Mouse (Mus musculus) regulatory T cell (primary cell): Measurements from ENCODE around the gene Sec24b.

ENCODE experiments used
- in situ Hi-C: fragments of 300-600 bp; cut with MboI, MseI; formaldehyde crosslinking; loops from one replicate; pipeline ENCODE4 v1.15.1; 2025; ENCODE audit warnings: high pct_unique_total_duplicates

The Sec24b gene

GRCm38 (mm10) chr3:129981756-129982155, 79.6 kb downstream of the Sec24b start:
- in situ Hi-C loops: no loop called here

DNA sequence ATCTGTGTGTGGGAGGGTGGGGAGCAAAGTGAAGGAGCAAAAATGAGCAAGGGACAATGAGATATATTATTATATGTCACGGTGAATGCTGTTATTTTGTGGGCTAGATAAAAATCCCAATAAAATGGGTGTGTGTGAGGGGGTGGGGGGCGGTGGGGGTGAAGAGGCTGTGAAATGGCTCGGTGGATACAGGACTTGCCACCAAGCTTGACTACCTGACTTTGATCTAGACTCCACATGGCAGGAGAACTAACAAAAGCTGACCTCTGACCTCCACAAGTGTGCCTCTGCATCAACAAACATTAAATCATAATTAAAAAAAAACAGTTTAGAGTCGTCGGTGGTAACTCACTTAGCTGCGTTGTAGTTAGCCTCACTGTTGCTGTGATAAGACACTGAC, 81.8 kb downstream of the Sec24b start:
- in situ Hi-C loops: loop anchor here (5.0 kb wide), 1 partner anchor 48 kb away; no protein-coding TSS in a partner anchor

DNA sequence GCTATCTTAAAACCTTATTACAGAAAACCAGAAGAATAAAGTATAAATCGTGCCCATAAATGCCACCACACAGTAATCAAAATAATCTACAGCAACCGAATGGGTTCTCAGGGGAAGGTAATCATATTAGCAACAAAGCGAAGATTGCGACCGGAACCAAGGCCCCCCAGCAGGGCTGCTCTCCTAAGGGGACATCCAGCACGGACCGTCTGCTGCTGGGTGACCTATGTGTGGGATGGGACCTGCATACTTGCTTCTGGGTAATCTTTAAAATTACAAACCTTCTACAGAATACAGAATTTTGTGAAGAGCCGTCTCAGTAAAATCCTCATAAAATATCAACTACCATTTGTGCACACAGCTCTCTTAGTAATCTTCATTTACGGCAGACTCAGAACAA, 82.6 kb downstream of the Sec24b start:
- in situ Hi-C loops: loop anchor here (5.0 kb wide), 1 partner anchor 49 kb away; no protein-coding TSS in a partner anchor

DNA sequence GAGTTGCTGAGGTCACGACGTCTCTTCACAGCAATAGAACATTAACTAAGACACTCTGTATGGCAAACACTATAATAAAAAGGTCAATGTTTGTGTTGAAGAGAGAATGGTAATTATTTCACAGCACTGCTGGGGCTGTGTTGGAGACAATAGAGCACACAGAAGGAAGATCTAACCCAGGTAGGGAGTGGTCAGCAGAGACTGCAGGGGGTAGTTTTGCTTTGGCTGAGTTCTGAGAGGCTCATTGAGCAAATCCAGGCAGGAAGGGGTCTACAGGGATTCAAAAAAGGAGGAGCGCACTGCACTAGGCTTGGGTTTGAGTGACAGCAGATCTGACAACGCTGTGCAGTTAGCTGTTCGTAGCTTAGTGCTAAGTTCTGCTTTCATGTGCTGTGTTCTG, 85.0 kb downstream of the Sec24b start:
- in situ Hi-C loops: loop anchor here (5.0 kb wide), 1 partner anchor 51 kb away; no protein-coding TSS in a partner anchor

- in situ Hi-C loops: loop anchor here (5.0 kb wide), 1 partner anchor 86 kb away; no protein-coding TSS in a partner anchor
Measured at GRCm38 (mm10) chr3:129970529-129971515, 90.5 kb downstream of the Sec24b start.

DNA sequence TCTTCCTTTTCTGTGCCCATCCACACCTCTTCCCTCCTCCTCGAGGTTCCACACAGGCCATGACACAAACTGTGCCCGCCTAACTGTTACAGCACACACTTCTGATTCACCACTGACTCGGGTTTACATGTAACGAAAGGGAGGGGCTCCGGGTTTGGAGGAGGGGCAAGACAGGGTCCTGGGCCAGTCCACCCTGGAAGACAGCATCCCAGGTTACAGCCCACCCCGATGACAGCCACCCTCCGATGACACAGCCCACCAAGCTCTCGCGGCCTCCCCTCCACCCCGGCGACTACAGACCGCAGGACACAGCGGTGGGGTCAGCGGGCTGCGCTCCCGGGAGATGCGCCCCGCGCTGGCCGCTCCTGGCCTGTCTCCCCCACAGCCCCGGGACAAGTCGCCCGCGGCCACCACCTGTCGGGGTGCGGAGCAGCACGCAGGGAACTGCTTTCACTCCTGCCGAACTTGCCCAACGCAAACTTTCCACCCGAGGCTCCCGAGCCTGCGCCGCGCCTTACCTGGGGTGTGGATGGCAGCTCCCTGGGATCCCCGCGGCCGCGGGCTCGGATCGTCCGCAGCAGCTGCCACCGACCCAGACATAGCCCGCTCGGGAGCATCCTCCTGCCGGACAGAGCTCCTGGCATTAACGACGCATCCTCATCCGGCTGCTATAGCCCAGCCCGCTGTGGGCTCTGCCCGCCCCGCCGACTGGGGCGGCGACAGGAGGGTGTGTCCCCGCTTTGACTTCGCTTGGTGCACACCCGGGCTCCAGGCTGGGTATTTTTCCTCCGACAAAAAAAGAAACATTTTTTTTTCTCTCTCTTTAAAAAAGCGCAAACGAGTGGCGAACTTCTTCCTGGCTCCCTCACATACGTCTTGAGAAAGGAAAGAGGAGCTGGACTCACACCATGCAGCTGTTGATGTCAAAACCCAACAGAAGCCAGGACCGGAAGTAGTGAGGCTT, 91.6 kb downstream of the Sec24b start, which contains the start of gene Mcub:
Gene Mcub, minus strand, starts transcription at position 775 of the 964 bp plus-strand sequence.
- in situ Hi-C loops: loop anchor here (5.0 kb wide), 1 partner anchor 88 kb away; no protein-coding TSS in a partner anchor

GRCm38 (mm10) chr3:129969031-129969430, 92.3 kb downstream of the Sec24b start:
- in situ Hi-C loops: no loop called here

GRCm38 (mm10) chr3:129967874-129968273, 93.5 kb downstream of the Sec24b start:
- in situ Hi-C loops: no loop called here

GRCm38 (mm10) chr3:129964681-129965080, 96.7 kb downstream of the Sec24b start:
- in situ Hi-C loops: no loop called here

DNA sequence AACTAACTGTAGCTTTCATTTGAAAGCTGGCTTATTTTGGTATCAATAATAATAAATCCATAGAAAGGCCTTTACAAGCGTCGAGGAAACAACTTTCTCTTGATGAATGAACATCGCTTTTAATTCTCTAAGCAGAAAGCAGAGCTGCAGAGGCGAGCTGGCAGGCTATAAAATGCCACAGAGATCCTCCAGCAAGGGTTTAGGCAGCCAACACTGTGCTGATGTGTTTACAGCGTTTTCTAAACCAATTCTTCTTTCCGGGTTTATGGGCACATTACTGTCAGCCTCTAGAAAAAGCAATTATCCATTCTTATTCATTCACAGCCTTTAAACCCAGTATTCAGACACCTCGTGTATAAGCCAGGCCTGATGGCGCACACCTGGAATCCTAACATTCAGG, 98.8 kb downstream of the Sec24b start:
- in situ Hi-C loops: no loop called here

- in situ Hi-C loops: no loop called here
Measured at GRCm38 (mm10) chr3:129953296-129953695, 108.1 kb downstream of the Sec24b start.

- in situ Hi-C loops: loop anchor here (10.0 kb wide), 1 partner anchor 526 kb away; no protein-coding TSS in a partner anchor
Measured at GRCm38 (mm10) chr3:129949158-129949773, 112.1 kb downstream of the Sec24b start.

GRCm38 (mm10) chr3:129948359-129948758, 113.0 kb downstream of the Sec24b start:
- in situ Hi-C loops: loop anchor here (10.0 kb wide), 1 partner anchor 526 kb away; no protein-coding TSS in a partner anchor

GRCm38 (mm10) chr3:129946217-129946914, 115.0 kb downstream of the Sec24b start:
- in situ Hi-C loops: loop anchor here (10.0 kb wide), 1 partner anchor 528 kb away; no protein-coding TSS in a partner anchor

GRCm38 (mm10) chr3:129943813-129944212, 117.5 kb downstream of the Sec24b start:
- in situ Hi-C loops: loop anchor here (10.0 kb wide), 1 partner anchor 531 kb away; no protein-coding TSS in a partner anchor

DNA sequence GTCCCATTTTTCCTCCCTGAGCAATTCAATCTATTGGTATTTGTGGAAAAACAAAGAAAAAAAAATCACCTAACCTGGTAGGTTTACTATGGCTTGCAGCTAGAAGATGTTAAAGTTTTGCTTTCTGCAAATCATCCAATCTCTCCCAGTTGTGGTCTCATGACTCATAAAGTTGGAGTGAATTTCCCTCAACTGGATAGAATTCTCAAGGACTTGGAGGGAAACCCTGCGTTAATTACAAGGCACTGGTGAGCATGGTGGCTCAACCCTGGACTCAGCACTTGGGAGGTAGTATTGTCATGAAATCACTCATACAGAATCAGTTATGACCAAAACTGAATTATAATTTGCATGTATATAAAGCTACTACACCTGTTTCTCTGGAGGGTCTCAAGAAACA, 120.1 kb downstream of the Sec24b start:
- in situ Hi-C loops: loop anchor here (10.0 kb wide), 1 partner anchor 534 kb away; no protein-coding TSS in a partner anchor

- in situ Hi-C loops: loop anchor here (10.0 kb wide), 1 partner anchor 534 kb away; no protein-coding TSS in a partner anchor
Measured at GRCm38 (mm10) chr3:129940780-129941179, 120.6 kb downstream of the Sec24b start.

- in situ Hi-C loops: no loop called here
Measured at GRCm38 (mm10) chr3:129939058-129939457, 122.3 kb downstream of the Sec24b start.

DNA sequence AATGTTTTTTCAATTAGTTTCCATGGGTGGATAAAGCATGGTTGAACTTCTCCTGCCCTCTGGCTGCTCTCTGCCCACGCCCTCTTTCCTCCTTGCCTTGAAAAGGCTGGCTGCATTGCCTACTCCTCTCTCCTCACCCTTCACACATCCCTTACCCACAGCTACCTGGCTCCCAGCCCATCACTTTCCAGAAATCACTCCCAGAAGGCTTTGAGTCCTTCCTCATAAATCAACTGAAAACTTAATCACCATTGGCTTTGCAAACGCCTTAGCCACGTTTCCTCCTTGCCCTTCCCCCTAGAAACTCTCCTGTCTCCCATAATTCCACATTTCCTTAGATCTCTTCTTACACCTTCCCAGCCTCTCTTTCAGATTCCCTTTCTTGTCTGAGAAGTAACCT, 123.5 kb downstream of the Sec24b start:
- in situ Hi-C loops: no loop called here

DNA sequence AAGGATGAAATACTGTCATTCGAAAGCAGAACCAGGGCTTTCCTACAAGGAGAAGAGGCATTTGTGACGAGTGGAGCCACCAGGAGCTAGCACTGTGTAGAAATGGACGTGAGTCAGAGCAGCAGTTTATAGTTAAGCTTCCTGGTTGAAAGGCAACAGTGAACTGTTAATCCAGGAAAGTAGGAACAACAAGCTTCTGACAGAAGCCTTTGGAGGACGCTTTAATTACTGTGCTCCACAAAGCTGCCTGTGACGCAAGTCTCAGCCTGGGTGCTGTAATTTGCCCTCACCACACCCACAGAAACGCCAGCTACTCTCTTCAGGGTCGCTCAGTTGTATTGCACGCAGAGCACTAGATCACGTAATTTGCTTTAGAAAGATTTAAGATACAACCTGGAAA, 124.8 kb downstream of the Sec24b start:
- in situ Hi-C loops: no loop called here
